Mouse (Mus musculus) forebrain, embryonic 14.5 days (tissue): ENCODE data around the gene Cmc1. TPM values are rescaled to one million over a fixed set of nuclear protein-coding genes. Genes with fewer than 3 reads are reported as not detected.
A peak's percentile ranks its signal among the peaks of the same experiment; 100 is the strongest.

Experiments
- ATAC-seq: fragments of 200-750 bp; cut with Nextera tagmentation; 2 replicates; pipeline ENCODE4 v1.8.0; 2017; ENCODE audit warnings: mild to moderate bottlenecking, moderate library complexity
- DNase-seq: peaks from one replicate; pipeline ENCODE4 v3.0.0-alpha.2; 2015; ENCODE audit warnings: low spot score
- H3K27ac ChIP-seq: fragments of 300-500 bp; sonication (generic); 2 replicates; pipeline ENCODE4 v1.5.1; 2014; ENCODE audit warnings: low read depth, mild to moderate bottlenecking, control low read depth, low read length, moderate library complexity
- H3K27me3 ChIP-seq: fragments of 300-500 bp; sonication (generic); replicated peaks from 2 replicates; pipeline ENCODE4 v1.6.1; 2014; ENCODE audit warnings: low read length, control low read depth, mixed read lengths; ENCODE audit not compliant: control insufficient read depth, insufficient read depth
- H3K36me3 ChIP-seq: fragments of 300-500 bp; sonication (generic); 2 replicates; pipeline ENCODE4 v1.6.1; 2014; ENCODE audit warnings: low read length, control low read depth; ENCODE audit not compliant: control insufficient read depth, insufficient read depth
- H3K4me1 ChIP-seq: fragments of 300-500 bp; sonication (generic); 2 replicates; pipeline ENCODE4 v1.6.1; 2014; ENCODE audit warnings: antibody characterized with exemption, low read length, control low read depth; ENCODE audit not compliant: control insufficient read depth, insufficient read depth
- H3K4me2 ChIP-seq: fragments of 300-500 bp; sonication (generic); 2 replicates; pipeline ENCODE4 v1.6.1; 2014; ENCODE audit warnings: mild to moderate bottlenecking, control low read depth, low read length
- H3K4me3 ChIP-seq: fragments of 300-500 bp; sonication (generic); 2 replicates; pipeline ENCODE4 v1.5.1; 2014; ENCODE audit warnings: low read depth, low read length, control low read depth
- H3K9ac ChIP-seq: fragments of 300-500 bp; sonication (generic); 2 replicates; pipeline ENCODE4 v1.6.1; 2014; ENCODE audit warnings: mild to moderate bottlenecking, low read length, control low read depth, moderate library complexity
- H3K9me3 ChIP-seq: fragments of 300-500 bp; sonication (generic); replicated peaks from 2 replicates; pipeline ENCODE4 v1.6.1; 2016; ENCODE audit warnings: low read length, control low read depth, mixed read lengths; ENCODE audit not compliant: control insufficient read depth
- WGBS: fragments of 180-500 bp; shearing (Covaris S2); extraction: QIAGEN DNeasy Blood & Tissue Kit; methylation state at CpG from one replicate; pipeline ENCODE4 v1.1.7; 2014; 5-methylcytosine and 5-hydroxymethylcytosine counted together
- polyA plus RNA-seq: library from polyadenylated mRNA; unstranded; fragments of >200 nt; fragmentation: Nextera tagmentation; extraction: Ambion mirVana; gene quantifications from 2 replicates; pipeline ENCODE4 v1.2.1, GENCODE M21; 2014

The Cmc1 gene
- 43.5 and 52.7 TPM in 2 replicates for polyA plus RNA-seq

- Histone ChIP-seq H3K27me3 (no peaks in the 10 kb centered on the region), H3K4me3 (peak within 1 kb of the TSS; percentile 77), H3K9ac (peak within 1 kb of the TSS; percentile 83), H3K27ac (peak within 1 kb of the TSS; percentile 76; the same call in 1 of the 2 replicates), H3K4me1 (peaks cover 7% of the 10 kb centered on the region), H3K36me3 (no peaks in the 10 kb centered on the region), H3K4me2 (peak within 1 kb of the TSS; percentile 73), H3K9me3 (no peaks in the 10 kb centered on the region)
- peak; percentile 99 for DNase-seq
- WGBS: 1% methylated on average over 58 of the region's 58 CpGs
- peak; percentile 98 for ATAC-seq
Measured at GRCm38 (mm10) chr9:118149407-118150402, at the start of gene Cmc1. Gene Cmc1, minus strand, starts transcription at chr9:118150177.

GRCm38 (mm10) chr9:118198557-118198956, 48.6 kb upstream of the Cmc1 start:
- ATAC-seq (no peak), DNase-seq (no peak)
- no peak overlapping the region for H3K4me2 ChIP-seq
- H3K9me3 ChIP-seq: no peaks in the 10 kb centered on the region; the same call in 1 of the 2 replicates
- WGBS: 93% methylated on average over 1 of the region's 1 CpGs
- no peaks in the 10 kb centered on the region for H3K27me3 ChIP-seq
- H3K9ac ChIP-seq: no peak overlapping the region
- no peak overlapping the region for H3K4me3 ChIP-seq
- H3K4me1 ChIP-seq: no peaks in the 10 kb centered on the region
- no peaks in the 10 kb centered on the region for H3K36me3 ChIP-seq
- no peak overlapping the region for H3K27ac ChIP-seq

GRCm38 (mm10) chr9:118196661-118197390, 46.8 kb upstream of the Cmc1 start:
- DNase-seq (peak; percentile 40), ATAC-seq (peak; percentile 42; the same call in 1 of the 2 replicates)
- Histone ChIP-seq H3K9ac (no peak overlapping the region), H3K27me3 (no peaks in the 10 kb centered on the region), H3K36me3 (no peaks in the 10 kb centered on the region), H3K4me2 (no peak overlapping the region), H3K4me3 (no peak overlapping the region), H3K9me3 (no peaks in the 10 kb centered on the region; the same call in 1 of the 2 replicates), H3K4me1 (no peaks in the 10 kb centered on the region), H3K27ac (0 out of 2 replicates have a peak overlapping the region, but pooled peaks have one; percentile 5)
- WGBS: 65% methylated on average over 9 of the region's 9 CpGs

GRCm38 (mm10) chr9:118193263-118193662, 43.3 kb upstream of the Cmc1 start:
- Histone ChIP-seq H3K27ac (no peak overlapping the region), H3K9me3 (no peaks in the 10 kb centered on the region; the same call in 1 of the 2 replicates), H3K4me3 (no peak overlapping the region), H3K4me1 (no peaks in the 10 kb centered on the region), H3K36me3 (no peaks in the 10 kb centered on the region), H3K27me3 (no peaks in the 10 kb centered on the region), H3K9ac (no peak overlapping the region), H3K4me2 (no peak overlapping the region)
- no peak for DNase-seq
- no peak for ATAC-seq
- WGBS: 88% methylated on average over 1 of the region's 1 CpGs

- Histone ChIP-seq H3K9me3 (no peaks in the 10 kb centered on the region; the same call in 1 of the 2 replicates), H3K27me3 (no peaks in the 10 kb centered on the region), H3K4me2 (no peak overlapping the region), H3K27ac (no peak overlapping the region), H3K4me3 (no peak overlapping the region), H3K4me1 (peaks cover 9% of the 10 kb centered on the region; the same call in 1 of the 2 replicates), H3K9ac (no peak overlapping the region), H3K36me3 (no peaks in the 10 kb centered on the region)
- no peak for ATAC-seq
- DNase-seq: no peak
- WGBS: 86% methylated on average over 10 of the region's 10 CpGs
Measured at GRCm38 (mm10) chr9:118191276-118191675, 41.3 kb upstream of the Cmc1 start.

GRCm38 (mm10) chr9:118188374-118188773, 38.4 kb upstream of the Cmc1 start:
- ATAC-seq (no peak), DNase-seq (peak; percentile 23)

GRCm38 (mm10) chr9:118187420-118187819, 37.4 kb upstream of the Cmc1 start:
- Histone ChIP-seq H3K9ac (no peak overlapping the region), H3K27ac (peak overlapping the region; percentile 39; the same call in 1 of the 2 replicates), H3K36me3 (no peaks in the 10 kb centered on the region), H3K4me2 (peak overlapping the region; percentile 27; the same call in 1 of the 2 replicates), H3K4me1 (peaks cover 9% of the 10 kb centered on the region; the same call in 1 of the 2 replicates), H3K4me3 (no peak overlapping the region), H3K27me3 (no peaks in the 10 kb centered on the region), H3K9me3 (no peaks in the 10 kb centered on the region)
- ATAC-seq (peak; percentile 71), DNase-seq (peak; percentile 76)
- WGBS: 4% methylated on average over 7 of the region's 7 CpGs

More at GRCm38 (mm10) chr9:118188374-118188773, 38.4 kb upstream of the Cmc1 start:
- Histone ChIP-seq H3K36me3 (no peaks in the 10 kb centered on the region), H3K4me3 (no peak overlapping the region), H3K4me2 (no peak overlapping the region), H3K4me1 (peaks cover 9% of the 10 kb centered on the region; the same call in 1 of the 2 replicates), H3K27ac (no peak overlapping the region), H3K9me3 (no peaks in the 10 kb centered on the region), H3K27me3 (no peaks in the 10 kb centered on the region), H3K9ac (no peak overlapping the region)
- 96% methylated on average over 6 of the region's 6 CpGs for WGBS

- Histone ChIP-seq H3K9me3 (no peaks in the 10 kb centered on the region), H3K4me2 (peak overlapping the region; percentile 27; the same call in 1 of the 2 replicates), H3K27ac (peak overlapping the region; percentile 40; the same call in 1 of the 2 replicates), H3K4me3 (no peak overlapping the region), H3K36me3 (no peaks in the 10 kb centered on the region), H3K4me1 (peaks cover 9% of the 10 kb centered on the region; the same call in 1 of the 2 replicates), H3K27me3 (no peaks in the 10 kb centered on the region), H3K9ac (no peak overlapping the region)
- ATAC-seq (peak; percentile 60; the same call in 1 of the 2 replicates), DNase-seq (peak; percentile 28)
- WGBS: 21% methylated on average over 10 of the region's 10 CpGs
Measured at GRCm38 (mm10) chr9:118186776-118187175, 36.8 kb upstream of the Cmc1 start.
